Mouse (Mus musculus) liver, adult 2 months (tissue): ENCODE results near the gene Prkra. TPM values are rescaled to one million over a fixed set of nuclear protein-coding genes. Genes with fewer than 3 reads are reported as not detected.
A peak's percentile ranks its signal among the peaks of the same experiment; 100 is the strongest.

ENCODE experiments used
- DNase-seq: peaks from one replicate; pipeline ENCODE4 v3.0.0-alpha.2; 2011; ENCODE audit warnings: low read depth, low spot score; ENCODE audit errors: extremely low read depth
- H3K27ac ChIP-seq: fragments of 200-500 bp; replicated peaks from 2 replicates; pipeline ENCODE4 v1.5.1; 2012; ENCODE audit warnings: low read depth, mild to moderate bottlenecking, control low read depth, inconsistent platforms, low read length; ENCODE audit not compliant: insufficient read depth
- H3K27me3 ChIP-seq: fragments of 200-500 bp; 2 replicates; pipeline ENCODE4 v1.6.1; 2012; ENCODE audit warnings: mild to moderate bottlenecking, moderate library complexity, low read length, inconsistent platforms; ENCODE audit not compliant: control insufficient read depth, insufficient read depth
- H3K36me3 ChIP-seq: fragments of 200-500 bp; 2 replicates; pipeline ENCODE4 v1.6.1; 2012; ENCODE audit warnings: low read length, inconsistent platforms; ENCODE audit not compliant: control insufficient read depth, insufficient read depth
- H3K4me1 ChIP-seq: fragments of 200-500 bp; 2 replicates; pipeline ENCODE4 v1.6.1; 2011; ENCODE audit warnings: low read length; ENCODE audit not compliant: control insufficient read depth, insufficient read depth
- H3K4me3 ChIP-seq: fragments of 200-500 bp; 2 replicates; pipeline ENCODE4 v1.5.1; 2011; ENCODE audit warnings: low read depth, mild to moderate bottlenecking, control low read depth, low read length, moderate library complexity; ENCODE audit not compliant: insufficient read depth
- H3K79me2 ChIP-seq: fragments of 200-500 bp; 2 replicates; pipeline ENCODE4 v1.6.1; 2012; ENCODE audit warnings: inconsistent platforms, mild to moderate bottlenecking, low read length, moderate library complexity; ENCODE audit not compliant: control insufficient read depth, insufficient read depth
- H3K9ac ChIP-seq: fragments of 200-500 bp; 2 replicates; pipeline ENCODE4 v1.6.1; 2012; ENCODE audit warnings: low read depth, mild to moderate bottlenecking, control low read depth, inconsistent platforms, low read length
- CTCF ChIP-seq: fragments of 200-500 bp; IDR thresholded peaks from 2 replicates; pipeline ENCODE4 v1.5.1; 2011; ENCODE audit warnings: low read depth, low read length, control low read depth
- POLR2A ChIP-seq: fragments of 200-500 bp; IDR thresholded peaks from 2 replicates; pipeline ENCODE4 v1.6.1; 2011; ENCODE audit warnings: low read length, control low read depth; ENCODE audit not compliant: insufficient read depth; ENCODE audit errors: extremely low read depth
- WGBS: fragments of 180-500 bp; shearing (Covaris S2); methylation state at CpG from one replicate; pipeline ENCODE4 v1.1.7; 2018; 5-methylcytosine and 5-hydroxymethylcytosine counted together
- polyA plus RNA-seq: library from polyadenylated mRNA; depleted of rRNA; stranded (reverse); fragments of >200 nt; gene quantifications from 2 replicates; pipeline ENCODE4 v1.2.3, GENCODE M21; 2012
- total RNA-seq: library from RNA; depleted of rRNA; stranded (reverse); fragments of >200 nt; gene quantifications from 2 replicates; pipeline ENCODE4 v1.2.3, GENCODE M21; 2014

The Prkra gene
- total and polyA plus RNA-seq, 2 experiments, result 11.2 to 26.9 TPM

DNA sequence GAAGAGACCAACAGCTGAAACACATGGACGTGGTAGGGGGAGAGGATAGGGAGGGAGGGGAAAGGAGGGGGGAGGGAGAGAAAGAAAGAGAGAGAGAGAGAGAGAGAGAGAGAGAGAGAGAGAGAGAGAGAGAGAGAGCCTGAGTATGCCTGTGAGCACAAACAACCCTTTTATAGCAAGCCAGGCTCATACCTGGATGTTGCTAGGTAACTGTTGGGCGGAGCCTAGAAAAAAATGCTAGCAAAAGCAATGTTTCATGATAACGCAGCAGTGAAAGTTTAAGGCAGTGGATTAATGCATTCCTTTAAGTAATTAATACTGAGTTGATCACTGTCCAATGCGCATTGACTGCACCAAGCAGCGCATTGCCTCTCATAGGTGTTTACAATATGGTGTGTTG, 6.8 kb upstream of the Prkra start:
- Histone ChIP-seq H3K9ac (no peak overlapping the region), H3K27me3 (no peaks in the 10 kb centered on the region), H3K79me2 (no peaks in the 10 kb centered on the region), H3K36me3 (no peaks in the 10 kb centered on the region), H3K27ac (no peak overlapping the region), H3K4me1 (no peaks in the 10 kb centered on the region; the same call in 1 of the 2 replicates), H3K4me3 (no peak overlapping the region)
- WGBS, result 89% methylated on average over 5 of the region's 5 CpGs
- DNase-seq, result no peak
- no peak for TF ChIP-seq CTCF
- TF ChIP-seq POLR2A, result no peak

DNA sequence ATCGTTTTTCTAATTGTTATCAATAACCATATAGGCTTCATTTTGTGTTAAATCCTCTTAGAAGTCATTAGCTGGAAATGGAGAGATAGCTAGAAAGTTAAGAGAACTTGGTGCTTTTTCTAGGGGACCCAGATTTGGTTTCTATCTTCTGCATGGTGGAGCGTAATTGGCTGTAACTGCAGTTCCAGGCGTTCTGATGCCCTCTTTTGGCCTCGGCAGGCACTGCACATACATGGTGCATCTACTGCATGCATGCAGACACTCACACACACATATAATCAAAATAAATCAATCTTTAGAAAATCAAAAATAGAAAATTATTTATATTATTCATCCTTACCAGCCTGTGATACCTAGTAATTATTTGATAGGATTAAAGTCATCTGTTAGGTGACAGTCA, 5.3 kb upstream of the Prkra start:
- TF ChIP-seq POLR2A (no peak), CTCF (no peak)
- no peak overlapping the region for H3K27ac ChIP-seq
- no peaks in the 10 kb centered on the region for H3K79me2 ChIP-seq
- no peak for DNase-seq
- H3K9ac ChIP-seq, result no peak overlapping the region
- WGBS, result 92% methylated on average over 4 of the region's 4 CpGs
- H3K27me3 ChIP-seq, result no peaks in the 10 kb centered on the region
- no peak overlapping the region for H3K4me3 ChIP-seq
- H3K4me1 ChIP-seq, result no peaks in the 10 kb centered on the region; the same call in 1 of the 2 replicates
- H3K36me3 ChIP-seq, result no peaks in the 10 kb centered on the region

DNA sequence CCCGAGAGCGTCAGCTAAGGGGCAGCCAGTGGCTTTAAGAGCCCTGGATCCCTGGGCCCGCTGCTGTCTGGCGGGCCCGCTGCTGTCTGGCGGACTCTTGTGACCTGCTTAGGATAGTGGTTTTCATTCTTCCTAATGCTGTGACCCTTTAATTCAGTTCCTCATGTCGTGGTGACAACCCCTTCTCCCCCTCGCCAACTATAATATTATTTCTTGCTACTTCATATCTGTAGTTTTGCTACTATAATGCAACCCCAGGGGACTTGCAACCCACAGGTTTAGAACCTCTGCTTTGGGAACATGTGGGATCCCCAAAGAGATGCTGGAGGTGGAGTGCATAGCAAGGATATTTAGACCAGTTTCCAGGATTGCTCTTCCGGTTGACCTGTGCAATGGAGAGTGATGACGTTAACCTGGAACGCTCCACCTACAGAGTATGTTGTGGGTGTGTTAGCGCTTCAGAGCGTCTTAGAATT, 889 bp upstream of the Prkra start:
- peak overlapping the region; percentile 53 for H3K9ac ChIP-seq
- H3K36me3 ChIP-seq, result 0 out of 2 replicates have a peak, but pooled peaks cover 2% of the 10 kb centered on the region
- H3K27me3 ChIP-seq, result no peaks in the 10 kb centered on the region
- H3K4me1 ChIP-seq, result peaks cover 5% of the 10 kb centered on the region; the same call in 1 of the 2 replicates
- 23% methylated on average over 13 of the region's 13 CpGs for WGBS
- TF ChIP-seq POLR2A, result no peak
- TF ChIP-seq CTCF, result no peak
- peak overlapping the region; percentile 38 for H3K27ac ChIP-seq
- 0 out of 2 replicates have a peak, but pooled peaks cover 8% of the 10 kb centered on the region for H3K79me2 ChIP-seq
- H3K4me3 ChIP-seq, result peak overlapping the region; percentile 56
- peak; percentile 62 for DNase-seq

DNA sequence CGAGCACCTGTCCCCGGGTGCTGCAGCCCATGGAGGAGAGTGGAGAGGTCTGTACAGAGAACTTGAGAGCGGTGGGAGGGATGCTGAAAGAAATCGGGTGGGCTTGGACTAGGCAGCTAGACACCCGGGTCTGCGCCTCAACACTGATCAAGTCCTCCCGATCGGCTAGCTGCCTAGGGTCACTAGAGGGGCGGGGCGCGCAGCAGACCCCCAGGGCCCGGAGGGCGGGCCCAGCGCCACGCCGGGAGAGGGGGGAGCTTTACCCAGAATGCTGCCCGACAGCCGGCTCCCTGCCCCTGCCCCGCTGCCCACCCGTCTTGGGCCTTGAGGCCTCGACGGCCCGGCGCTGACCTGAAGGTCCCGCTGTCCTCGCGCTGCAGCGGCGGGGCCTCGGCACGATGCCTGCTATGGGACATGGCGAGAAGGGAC, 360 bp downstream of the Prkra start:
- Histone ChIP-seq H3K27me3 (no peaks in the 10 kb centered on the region), H3K27ac (0 out of 2 replicates have a peak overlapping the region, but pooled peaks have one; percentile 6), H3K4me3 (peak overlapping the region; percentile 81), H3K36me3 (peaks cover 7% of the 10 kb centered on the region; the same call in 1 of the 2 replicates), H3K79me2 (0 out of 2 replicates have a peak, but pooled peaks cover 8% of the 10 kb centered on the region), H3K4me1 (peaks cover 5% of the 10 kb centered on the region; the same call in 1 of the 2 replicates), H3K9ac (peak overlapping the region; percentile 75)
- WGBS, result 1% methylated on average over 32 of the region's 32 CpGs
- DNase-seq, result no peak
- TF ChIP-seq CTCF (no peak), POLR2A (no peak)

DNA sequence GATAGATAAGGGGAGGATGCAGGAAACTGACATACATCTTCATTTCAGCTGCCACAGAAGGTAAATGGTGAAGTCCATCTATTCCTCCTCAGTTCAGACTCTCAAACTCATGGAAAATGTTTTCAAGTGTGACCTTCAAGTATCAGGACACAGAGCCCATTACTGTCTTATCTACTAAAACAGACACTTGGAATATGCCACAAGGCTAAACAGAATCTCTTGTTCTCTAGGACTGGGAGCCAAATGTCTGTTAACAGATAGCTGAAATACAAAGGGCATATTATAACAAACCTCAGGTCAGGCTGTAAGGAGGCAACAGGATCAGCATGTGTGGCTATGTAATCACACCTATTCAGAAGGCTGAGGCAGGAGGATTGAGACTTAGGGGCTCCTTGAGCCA, 4.0 kb downstream of the Prkra start:
- peaks cover 30% of the 10 kb centered on the region for H3K36me3 ChIP-seq
- H3K27me3 ChIP-seq, result no peaks in the 10 kb centered on the region
- H3K9ac ChIP-seq, result no peak overlapping the region
- no peak overlapping the region for H3K27ac ChIP-seq
- H3K79me2 ChIP-seq, result 0 out of 2 replicates have a peak, but pooled peaks cover 8% of the 10 kb centered on the region
- H3K4me3 ChIP-seq, result no peak overlapping the region
- H3K4me1 ChIP-seq, result peaks cover 5% of the 10 kb centered on the region; the same call in 1 of the 2 replicates
- DNase-seq, result no peak
- TF ChIP-seq POLR2A (no peak), CTCF (no peak)

DNA sequence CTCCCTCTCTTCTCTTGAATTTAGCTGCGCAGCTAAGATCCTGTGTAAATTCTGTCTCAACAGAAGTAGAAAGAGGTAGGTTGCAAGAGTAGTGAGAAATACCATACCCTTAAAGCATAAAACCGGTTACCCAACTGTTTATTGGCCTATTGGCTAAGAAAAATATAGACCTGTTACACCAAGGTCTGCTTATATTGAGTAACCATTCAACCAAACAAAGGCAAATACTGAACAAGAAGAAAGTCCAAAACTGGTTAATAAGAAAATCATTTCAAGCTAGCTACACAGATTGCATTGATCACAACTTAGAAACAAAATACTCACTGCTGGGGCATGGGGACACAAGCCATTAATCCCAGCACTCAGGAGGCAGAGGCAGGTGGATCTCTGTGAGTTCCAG, 8.2 kb downstream of the Prkra start:
- Histone ChIP-seq H3K27ac (no peak overlapping the region), H3K79me2 (no peaks in the 10 kb centered on the region), H3K4me1 (no peaks in the 10 kb centered on the region), H3K4me3 (no peak overlapping the region), H3K9ac (no peak overlapping the region), H3K36me3 (peaks cover 51% of the 10 kb centered on the region), H3K27me3 (no peaks in the 10 kb centered on the region)
- no peak for TF ChIP-seq CTCF
- TF ChIP-seq POLR2A, result no peak
- DNase-seq, result peak; percentile 55
- WGBS, result 58% methylated on average over 2 of the region's 2 CpGs
